Mouse (Mus musculus): ENCODE data around the gene Bean1.

- no peak for TF ChIP-seq CTCF (IDR thresholded peaks at IDR 0.05; ENCODE audit: control insufficient read depth, insufficient read depth, low read length)
- no peak for TF ChIP-seq POLR2A (IDR thresholded peaks at IDR 0.05; ENCODE audit: borderline replicate concordance, control insufficient read depth, low read depth, low read length)
These were observed 77.0 kb downstream of the Bean1 start for GRCm38 (mm10) chr8:104247054-104247907.
